In the genomic region with DNA sequence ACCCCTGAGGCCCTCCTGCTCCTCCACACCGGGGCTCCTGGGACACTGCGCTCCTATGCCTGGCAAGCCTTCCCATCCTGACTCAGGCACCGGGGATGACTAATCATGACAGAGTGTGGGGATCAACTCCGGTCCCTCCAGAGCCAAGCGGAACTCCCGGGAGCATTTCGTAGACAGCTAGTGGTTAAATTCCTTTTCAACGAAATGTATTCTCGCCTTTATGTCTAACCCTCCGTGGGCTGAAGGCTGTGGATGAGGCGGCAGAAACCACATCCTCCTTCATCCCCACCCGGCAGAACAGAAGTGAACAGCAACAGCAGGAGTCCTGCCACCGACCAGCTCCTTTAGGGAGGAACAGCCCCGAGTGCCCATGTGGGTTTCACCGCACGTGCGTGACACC, we compare ENCODE assay signal across 8 mouse cellular contexts.
A peak's percentile ranks its signal among the peaks of the same experiment; 100 is the strongest.
DNase-seq lines count a peak whose midpoint lies in the region; ATAC-seq lines count a peak whose summit lies in the region.

No protein-coding gene starts in this region.

- no peak overlapping the region for H3K4me2 ChIP-seq in heart, embryonic 11.5 days

- H3K4me1 ChIP-seq in heart, embryonic 11.5 days (ENCODE audit: control insufficient read depth, insufficient read depth, low read length) = peaks cover 35% of the 10 kb centered on the region
- H3K4me1 ChIP-seq in embryonic facial prominence, embryonic 10.5 days = peaks cover 87% of the 10 kb centered on the region

- 63% methylated on average over 17 of the region's 17 CpGs for WGBS in heart, embryonic 11.5 days (ENCODE audit: insufficient replicate concordance)
- 73% methylated on average over 17 of the region's 17 CpGs for WGBS in embryonic facial prominence, embryonic 10.5 days

- peaks cover 33% of the 10 kb centered on the region for H3K27me3 ChIP-seq in heart, embryonic 11.5 days (ENCODE audit: control insufficient read depth, insufficient read depth, low read length)
- peaks cover 25% of the 10 kb centered on the region for H3K27me3 ChIP-seq in embryonic facial prominence, embryonic 10.5 days (replicated peaks; ENCODE audit: low read depth, poor library complexity, severe bottlenecking)

- H3K9ac ChIP-seq in heart, embryonic 11.5 days (ENCODE audit: low read depth, low read length) = no peak overlapping the region

- H3K27ac ChIP-seq in heart, embryonic 11.5 days (ENCODE audit: low read depth, low read length) = no peak overlapping the region
- peak overlapping the region; percentile 89 for H3K27ac ChIP-seq in embryonic facial prominence, embryonic 10.5 days (replicated peaks)

- ATAC-seq in heart, embryonic 11.5 days (replicated peaks; ENCODE audit: insufficient number of reproducible peaks, low FRiP score, low TSS enrichment) = no peak

- intact Hi-C loops in heart, postnatal 14 days (cut with DNase I) = no loop called here

- peak; percentile 23 to 29 for DNase-seq in heart, adult 9 months (ENCODE audit: low spot score in 2 of 2)
- peak; percentile 86 for DNase-seq in Muller cell, postnatal 12 days (ENCODE audit: inconsistent ontology term)
- DNase-seq in embryonic facial prominence, embryonic 10.5 days (ENCODE audit: low spot score) = no peak
- DNase-seq in heart, postnatal 14 days = peak; percentile 25 to 42
- DNase-seq in retina, embryonic 14.5 days (ENCODE audit: low spot score) = no peak
- no peak for DNase-seq in urinary bladder, adult 2 months (ENCODE audit: low spot score)
- DNase-seq in thymus, adult 18-20 months = no peak

- no peaks in the 10 kb centered on the region for H3K9me3 ChIP-seq in heart, embryonic 11.5 days (replicated peaks; ENCODE audit: control insufficient read depth, low read length)
- no peaks in the 10 kb centered on the region for H3K9me3 ChIP-seq in embryonic facial prominence, embryonic 10.5 days

- no peak overlapping the region for H3K4me3 ChIP-seq in heart, embryonic 11.5 days (ENCODE audit: low read depth, low read length)
- no peak overlapping the region for H3K4me3 ChIP-seq in embryonic facial prominence, embryonic 10.5 days

- H3K36me3 ChIP-seq in heart, embryonic 11.5 days (ENCODE audit: control insufficient read depth, insufficient read depth, low read length) = no peaks in the 10 kb centered on the region
- H3K36me3 ChIP-seq in embryonic facial prominence, embryonic 10.5 days (replicated peaks) = no peaks in the 10 kb centered on the region

Comparison
In these comparisons a context has a peak if more than half of its experiments do, and no peak if none do; other contexts are left out.
1. DNase-seq: peak in heart, adult 9 months (2 of 2), Muller cell, postnatal 12 days (single experiment) and heart, postnatal 14 days (2 of 2); none in embryonic facial prominence, embryonic 10.5 days (single experiment), retina, embryonic 14.5 days (single experiment), urinary bladder, adult 2 months (single experiment) and thymus, adult 18-20 months (0 of 2).